Mouse (Mus musculus): ENCODE data around the gene Cgrrf1. TPM values are rescaled to one million over a fixed set of nuclear protein-coding genes. Genes with fewer than 3 reads are reported as not detected.

Cgrrf1 gene
- polyA plus RNA-seq, 1 experiment from 2014 or later: 35.0 TPM

DNA sequence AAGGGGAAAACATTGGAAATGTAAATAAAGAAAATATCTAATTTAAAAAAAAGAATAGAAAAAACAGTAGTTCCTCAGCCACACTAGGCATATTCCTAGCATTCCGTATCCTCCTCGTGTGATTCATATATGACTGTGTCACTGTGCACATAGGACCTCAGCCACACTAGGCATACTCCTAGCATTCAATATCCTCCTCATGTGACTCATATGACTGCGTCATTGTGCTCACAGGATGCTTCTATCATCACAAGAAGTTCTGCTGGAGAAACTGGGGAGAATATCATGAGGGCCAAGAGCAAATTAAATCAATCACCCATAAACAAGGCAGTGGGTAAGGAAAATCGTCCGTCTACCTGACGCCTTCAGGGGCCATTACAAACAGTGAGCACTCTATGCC, 41.2 kb upstream of the Cgrrf1 start:
- no peak for ATAC-seq (ENCODE audit: low FRiP score)
- WGBS: 91% methylated on average over 6 of the region's 6 CpGs
- H3K27me3 ChIP-seq (ENCODE audit: control insufficient read depth, insufficient read depth, low read length): no peaks in the 10 kb centered on the region

DNA sequence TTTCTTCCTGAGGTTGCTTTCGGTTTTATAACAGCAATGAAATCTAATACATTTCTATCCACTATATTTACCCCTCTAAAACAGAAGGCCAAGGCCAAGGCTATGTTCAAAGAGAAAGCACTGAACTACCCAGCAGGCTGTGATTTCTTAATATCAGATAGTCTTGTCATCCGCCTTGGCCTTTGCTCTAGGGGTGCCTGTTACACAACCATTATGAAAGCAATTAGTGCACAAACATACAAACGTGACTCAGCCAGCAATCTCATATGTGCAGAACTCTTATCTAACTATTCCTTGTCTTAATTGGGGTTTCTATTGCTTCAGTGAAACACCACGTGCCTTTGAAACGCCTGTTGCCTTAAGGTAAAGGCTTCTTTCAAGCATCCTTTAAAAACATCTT, 37.8 kb upstream of the Cgrrf1 start:
- no peak overlapping the region for H3K9ac ChIP-seq (ENCODE audit: low read depth, low read length)
- WGBS: 90% methylated on average over 5 of the region's 5 CpGs
- no peak for ATAC-seq (ENCODE audit: low FRiP score)

More for the DNA sequence above, 41.2 kb upstream of the Cgrrf1 start:
- no peak overlapping the region for H3K27ac ChIP-seq (ENCODE audit: low read depth, low read length)
- no peak overlapping the region for H3K4me2 ChIP-seq (replicated peaks; ENCODE audit: low read depth, low read length)
- 0 out of 2 replicates have a peak, but pooled peaks cover 2% of the 10 kb centered on the region for H3K4me1 ChIP-seq (replicated peaks; ENCODE audit: control insufficient read depth, insufficient read depth, low read length)
- H3K9me3 ChIP-seq (ENCODE audit: control insufficient read depth, low read length): no peaks in the 10 kb centered on the region
- DNase-seq (ENCODE audit: low spot score): no peak
- no peak overlapping the region for H3K4me3 ChIP-seq (ENCODE audit: low read depth, low read length)
- H3K9ac ChIP-seq (ENCODE audit: low read depth, low read length): no peak overlapping the region
- no peaks in the 10 kb centered on the region for H3K36me3 ChIP-seq (ENCODE audit: control insufficient read depth, insufficient read depth, low read length)

DNA sequence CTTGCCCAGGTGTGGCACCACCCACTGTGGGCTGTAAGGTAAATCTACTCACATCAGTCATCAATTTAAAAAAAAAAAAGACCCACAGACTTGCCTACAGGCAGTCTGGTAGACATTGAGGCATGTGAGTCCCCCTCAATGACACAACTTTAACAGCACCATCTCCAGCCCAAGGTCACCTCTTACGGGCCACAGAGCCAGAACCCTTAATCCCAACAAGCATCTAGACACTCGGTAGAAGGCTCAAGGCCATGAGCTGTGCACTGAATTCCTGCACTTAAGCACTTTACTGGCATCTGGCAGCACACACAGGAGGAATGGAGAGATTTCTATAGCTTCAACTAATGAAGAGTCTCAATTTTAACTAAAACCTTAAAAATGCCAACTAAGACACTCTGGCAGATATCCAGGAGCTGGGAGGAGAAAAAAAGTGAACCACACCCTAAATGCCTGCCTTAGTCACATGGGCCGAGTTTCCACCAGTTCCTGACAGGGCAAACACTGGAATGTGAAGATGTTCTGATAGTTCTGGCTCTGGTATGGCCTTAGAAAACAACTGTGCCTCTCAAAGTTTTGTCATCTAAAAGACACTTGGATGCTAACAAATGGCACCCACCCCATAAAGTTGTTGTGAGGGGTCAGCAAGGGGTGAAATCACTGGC, 31.1 kb upstream of the Cgrrf1 start:
- 89% methylated on average over 3 of the region's 3 CpGs for WGBS
- Histone ChIP-seq H3K27ac (ENCODE audit: low read depth, low read length) (no peak overlapping the region), H3K27me3 (ENCODE audit: control insufficient read depth, insufficient read depth, low read length) (no peaks in the 10 kb centered on the region), H3K9me3 (ENCODE audit: control insufficient read depth, low read length) (no peaks in the 10 kb centered on the region), H3K4me1 (replicated peaks; ENCODE audit: control insufficient read depth, insufficient read depth, low read length) (no peaks in the 10 kb centered on the region), H3K9ac (ENCODE audit: low read depth, low read length) (no peak overlapping the region), H3K4me2 (replicated peaks; ENCODE audit: low read depth, low read length) (no peak overlapping the region), H3K4me3 (ENCODE audit: low read depth, low read length) (no peak overlapping the region), H3K36me3 (ENCODE audit: control insufficient read depth, insufficient read depth, low read length) (no peaks in the 10 kb centered on the region)
- no peak for DNase-seq (ENCODE audit: low spot score)
- ATAC-seq (ENCODE audit: low FRiP score): no peak

More for the DNA sequence above, 37.8 kb upstream of the Cgrrf1 start:
- Histone ChIP-seq H3K4me3 (ENCODE audit: low read depth, low read length) (no peak overlapping the region), H3K9me3 (ENCODE audit: control insufficient read depth, low read length) (no peaks in the 10 kb centered on the region), H3K36me3 (ENCODE audit: control insufficient read depth, insufficient read depth, low read length) (no peaks in the 10 kb centered on the region), H3K4me1 (replicated peaks; ENCODE audit: control insufficient read depth, insufficient read depth, low read length) (no peaks in the 10 kb centered on the region), H3K27me3 (ENCODE audit: control insufficient read depth, insufficient read depth, low read length) (no peaks in the 10 kb centered on the region), H3K27ac (ENCODE audit: low read depth, low read length) (no peak overlapping the region), H3K4me2 (replicated peaks; ENCODE audit: low read depth, low read length) (no peak overlapping the region)
- no peak for DNase-seq (ENCODE audit: low spot score)

DNA sequence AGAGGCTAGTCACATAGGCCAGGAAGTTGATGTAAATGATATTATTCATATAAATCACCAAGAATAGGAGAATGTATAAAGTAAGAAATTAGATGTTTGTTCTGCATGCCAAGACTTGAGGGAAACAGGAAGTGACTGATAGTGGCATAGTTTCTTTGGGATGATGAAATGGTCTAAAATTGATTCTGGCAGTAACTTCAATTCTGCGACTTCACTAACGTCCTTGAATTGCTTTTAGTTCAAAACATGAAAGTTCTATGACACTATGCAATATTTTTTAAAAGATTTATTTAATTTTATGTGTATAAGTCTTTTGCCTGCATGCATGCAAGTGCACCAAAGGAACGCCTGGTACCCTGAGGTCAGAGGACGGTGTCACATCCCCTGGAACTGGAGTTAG, 28.7 kb upstream of the Cgrrf1 start:
- H3K27me3 ChIP-seq (ENCODE audit: control insufficient read depth, insufficient read depth, low read length): no peaks in the 10 kb centered on the region
- H3K9ac ChIP-seq (ENCODE audit: low read depth, low read length): no peak overlapping the region
- DNase-seq (ENCODE audit: low spot score) (no peak), ATAC-seq (ENCODE audit: low FRiP score) (no peak)
- H3K27ac ChIP-seq (ENCODE audit: low read depth, low read length): no peak overlapping the region
- H3K4me3 ChIP-seq (ENCODE audit: low read depth, low read length): no peak overlapping the region
- no peak overlapping the region for H3K4me2 ChIP-seq (replicated peaks; ENCODE audit: low read depth, low read length)
- H3K4me1 ChIP-seq (replicated peaks; ENCODE audit: control insufficient read depth, insufficient read depth, low read length): no peaks in the 10 kb centered on the region
- no peaks in the 10 kb centered on the region for H3K9me3 ChIP-seq (ENCODE audit: control insufficient read depth, low read length)
- 92% methylated on average over 4 of the region's 4 CpGs for WGBS
- H3K36me3 ChIP-seq (ENCODE audit: control insufficient read depth, insufficient read depth, low read length): no peaks in the 10 kb centered on the region

DNA sequence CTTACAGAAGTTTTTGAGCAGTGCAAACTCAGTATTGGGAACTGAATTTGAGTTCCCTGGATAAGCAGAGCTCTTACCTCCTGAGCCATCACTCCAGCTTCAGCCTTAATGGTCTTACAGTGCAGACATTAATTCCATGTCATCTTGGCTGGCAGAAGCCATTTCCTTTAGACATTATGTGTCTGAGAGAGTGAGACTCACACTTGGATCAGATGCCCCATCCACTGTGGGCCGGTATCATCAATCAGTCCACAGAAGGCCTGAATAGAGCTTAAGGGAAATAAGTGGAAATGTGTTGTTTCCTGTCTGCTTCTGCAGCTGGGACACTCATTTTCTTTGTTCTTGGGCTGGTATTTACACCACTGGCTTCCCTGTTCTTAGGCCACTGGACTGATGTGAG, 28.1 kb upstream of the Cgrrf1 start:
- Histone ChIP-seq H3K9me3 (ENCODE audit: control insufficient read depth, low read length) (no peaks in the 10 kb centered on the region), H3K27me3 (ENCODE audit: control insufficient read depth, insufficient read depth, low read length) (no peaks in the 10 kb centered on the region), H3K9ac (ENCODE audit: low read depth, low read length) (no peak overlapping the region), H3K4me1 (replicated peaks; ENCODE audit: control insufficient read depth, insufficient read depth, low read length) (no peaks in the 10 kb centered on the region), H3K27ac (ENCODE audit: low read depth, low read length) (no peak overlapping the region), H3K4me3 (ENCODE audit: low read depth, low read length) (no peak overlapping the region), H3K36me3 (ENCODE audit: control insufficient read depth, insufficient read depth, low read length) (no peaks in the 10 kb centered on the region), H3K4me2 (replicated peaks; ENCODE audit: low read depth, low read length) (no peak overlapping the region)
- ATAC-seq (ENCODE audit: low FRiP score) (no peak), DNase-seq (ENCODE audit: low spot score) (no peak)
- WGBS: 91% methylated on average over 1 of the region's 1 CpGs

DNA sequence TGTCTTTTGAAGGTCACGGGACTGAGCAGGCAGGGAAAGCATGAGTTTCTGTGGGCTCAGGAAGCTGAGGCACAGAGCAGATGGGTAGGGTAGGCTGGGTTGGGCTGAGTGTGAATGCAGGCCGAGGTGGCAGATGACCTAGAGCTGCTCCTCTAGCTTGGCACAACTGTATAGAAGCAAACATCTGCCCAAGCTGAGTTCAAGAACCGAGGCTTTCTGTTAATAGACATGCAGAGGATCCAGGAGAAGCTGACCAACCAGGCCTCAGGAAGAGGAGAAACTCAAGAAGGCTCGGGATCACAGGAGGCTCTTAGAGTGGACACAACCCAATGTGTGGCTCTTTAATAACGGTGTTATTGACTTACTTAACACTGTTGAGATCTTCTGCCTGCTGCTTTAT, 25.7 kb upstream of the Cgrrf1 start:
- H3K4me1 ChIP-seq (replicated peaks; ENCODE audit: control insufficient read depth, insufficient read depth, low read length): no peaks in the 10 kb centered on the region
- no peaks in the 10 kb centered on the region for H3K27me3 ChIP-seq (ENCODE audit: control insufficient read depth, insufficient read depth, low read length)
- ATAC-seq (ENCODE audit: low FRiP score): no peak
- H3K27ac ChIP-seq (ENCODE audit: low read depth, low read length): no peak overlapping the region
- DNase-seq (ENCODE audit: low spot score): no peak
- no peak overlapping the region for H3K4me2 ChIP-seq (replicated peaks; ENCODE audit: low read depth, low read length)
- H3K9me3 ChIP-seq (ENCODE audit: control insufficient read depth, low read length): no peaks in the 10 kb centered on the region
- H3K36me3 ChIP-seq (ENCODE audit: control insufficient read depth, insufficient read depth, low read length): no peaks in the 10 kb centered on the region
- 85% methylated on average over 5 of the region's 5 CpGs for WGBS
- H3K9ac ChIP-seq (ENCODE audit: low read depth, low read length): no peak overlapping the region
- no peak overlapping the region for H3K4me3 ChIP-seq (ENCODE audit: low read depth, low read length)

DNA sequence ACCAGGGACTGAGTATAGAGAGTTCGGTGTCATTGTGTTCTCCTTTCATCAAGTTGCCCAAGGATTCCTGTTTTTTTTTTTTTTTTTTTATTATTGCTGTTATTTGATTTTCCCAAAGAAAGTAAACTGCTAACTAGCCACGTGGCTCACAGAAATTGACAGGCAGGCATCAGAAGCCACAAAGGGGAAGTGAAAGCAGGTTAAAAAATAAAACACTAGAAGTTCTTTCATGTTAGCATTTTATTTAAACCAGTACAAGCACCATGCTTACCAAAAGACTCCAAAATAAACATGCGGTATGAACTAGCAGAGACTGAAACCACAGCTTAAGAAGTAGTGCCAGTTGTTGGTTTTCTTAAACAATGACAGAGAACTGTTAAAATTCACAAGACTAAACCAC, 24.0 kb upstream of the Cgrrf1 start:
- H3K9me3 ChIP-seq (ENCODE audit: control insufficient read depth, low read length): no peaks in the 10 kb centered on the region
- no peak overlapping the region for H3K27ac ChIP-seq (ENCODE audit: low read depth, low read length)
- no peak overlapping the region for H3K9ac ChIP-seq (ENCODE audit: low read depth, low read length)
- no peak overlapping the region for H3K4me3 ChIP-seq (ENCODE audit: low read depth, low read length)
- DNase-seq (ENCODE audit: low spot score) (no peak), ATAC-seq (ENCODE audit: low FRiP score) (no peak)
- 85% methylated on average over 3 of the region's 3 CpGs for whole genome bisulfite sequencing
- H3K4me1 ChIP-seq (replicated peaks; ENCODE audit: control insufficient read depth, insufficient read depth, low read length): no peaks in the 10 kb centered on the region
- no peaks in the 10 kb centered on the region for H3K27me3 ChIP-seq (ENCODE audit: control insufficient read depth, insufficient read depth, low read length)
- H3K36me3 ChIP-seq (ENCODE audit: control insufficient read depth, insufficient read depth, low read length): no peaks in the 10 kb centered on the region
- no peak overlapping the region for H3K4me2 ChIP-seq (replicated peaks; ENCODE audit: low read depth, low read length)

DNA sequence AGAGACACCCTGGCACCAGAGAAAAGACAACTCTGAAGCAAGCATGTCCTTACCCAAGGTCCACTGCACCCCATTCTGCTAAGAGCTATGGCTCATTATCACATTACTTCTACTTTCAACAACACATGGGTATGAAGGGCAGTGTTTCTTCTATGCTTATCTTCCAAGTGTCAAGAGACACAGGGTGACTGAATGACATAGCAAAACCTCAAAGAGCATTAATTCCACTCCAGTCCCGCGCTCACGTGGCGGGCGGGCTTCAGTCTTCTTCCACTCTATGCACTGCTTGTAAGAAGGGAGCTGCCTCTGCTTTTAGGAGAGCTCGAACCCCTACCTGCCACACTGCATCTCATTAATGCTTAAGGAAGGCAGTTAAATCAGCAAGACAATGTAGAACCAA, 16.3 kb upstream of the Cgrrf1 start:
- Histone ChIP-seq H3K9me3 (ENCODE audit: control insufficient read depth, low read length) (no peaks in the 10 kb centered on the region), H3K4me3 (ENCODE audit: low read depth, low read length) (no peak overlapping the region), H3K27me3 (ENCODE audit: control insufficient read depth, insufficient read depth, low read length) (no peaks in the 10 kb centered on the region), H3K36me3 (ENCODE audit: control insufficient read depth, insufficient read depth, low read length) (no peaks in the 10 kb centered on the region), H3K27ac (ENCODE audit: low read depth, low read length) (no peak overlapping the region), H3K9ac (ENCODE audit: low read depth, low read length) (no peak overlapping the region), H3K4me1 (replicated peaks; ENCODE audit: control insufficient read depth, insufficient read depth, low read length) (no peaks in the 10 kb centered on the region), H3K4me2 (replicated peaks; ENCODE audit: low read depth, low read length) (no peak overlapping the region)
- DNase-seq (ENCODE audit: low spot score) (no peak), ATAC-seq (ENCODE audit: low FRiP score) (no peak)
- WGBS: 81% methylated on average over 6 of the region's 6 CpGs

DNA sequence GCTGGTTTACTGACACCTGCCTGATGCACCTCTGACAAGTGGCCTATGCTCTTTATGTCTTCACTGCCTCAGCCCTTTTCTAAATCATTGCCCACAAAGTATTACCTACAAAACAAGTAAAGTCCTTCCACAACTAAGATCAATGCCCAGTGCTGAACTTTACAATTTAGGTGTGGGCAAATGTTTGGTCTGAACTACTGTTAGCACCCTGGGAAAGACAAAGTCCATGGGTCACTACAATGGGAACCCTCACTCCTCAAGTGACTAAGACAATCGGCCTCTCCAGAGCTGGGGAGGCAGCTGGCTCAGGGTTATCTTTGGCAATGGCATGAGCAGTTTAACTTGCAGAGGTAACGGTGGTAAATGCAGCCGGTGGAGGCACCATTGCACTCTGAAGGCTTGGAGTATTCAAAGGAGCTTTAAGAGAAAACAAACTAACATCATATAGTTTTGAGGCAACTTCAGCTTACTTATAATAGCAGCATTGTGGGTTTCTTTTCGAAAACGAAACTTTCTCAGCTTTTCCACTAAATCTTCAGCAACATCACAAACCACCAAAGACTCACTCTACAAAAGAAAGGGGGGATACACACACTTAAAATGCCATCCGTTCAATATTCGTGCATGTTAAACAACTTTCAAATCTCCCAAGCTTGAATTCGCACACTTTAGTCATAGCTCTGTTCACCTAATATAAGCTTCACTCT, 14.9 kb upstream of the Cgrrf1 start:
- H3K4me3 ChIP-seq (ENCODE audit: low read depth, low read length): no peak overlapping the region
- no peak overlapping the region for H3K9ac ChIP-seq (ENCODE audit: low read depth, low read length)
- H3K4me1 ChIP-seq (replicated peaks; ENCODE audit: control insufficient read depth, insufficient read depth, low read length): peaks cover 3% of the 10 kb centered on the region; the same call in 1 of the 2 replicates
- no peaks in the 10 kb centered on the region for H3K9me3 ChIP-seq (ENCODE audit: control insufficient read depth, low read length)
- H3K36me3 ChIP-seq (ENCODE audit: control insufficient read depth, insufficient read depth, low read length): no peaks in the 10 kb centered on the region
- no peaks in the 10 kb centered on the region for H3K27me3 ChIP-seq (ENCODE audit: control insufficient read depth, insufficient read depth, low read length)
- DNase-seq (ENCODE audit: low spot score): no peak
- ATAC-seq (ENCODE audit: low FRiP score): no peak
- 91% methylated on average over 8 of the region's 8 CpGs for WGBS
- no peak overlapping the region for H3K27ac ChIP-seq (ENCODE audit: low read depth, low read length)
- no peak overlapping the region for H3K4me2 ChIP-seq (replicated peaks; ENCODE audit: low read depth, low read length)
